Mouse (Mus musculus) bone marrow, adult 2 months (tissue): Measurements from ENCODE around the gene Tdrd9.

ENCODE experiments used
- CTCF ChIP-seq: fragments of 200-500 bp; IDR thresholded peaks from 2 replicates; pipeline ENCODE4 v1.5.1; 2011; ENCODE audit warnings: low read length, control low read depth; ENCODE audit not compliant: control insufficient read depth, insufficient read depth
- POLR2A ChIP-seq: fragments of 200-500 bp; IDR thresholded peaks from 2 replicates; pipeline ENCODE4 v1.6.1; 2011; ENCODE audit warnings: low read depth, mild to moderate bottlenecking, control low read depth, low read length, borderline replicate concordance; ENCODE audit not compliant: control insufficient read depth

- TF ChIP-seq CTCF (no peak), POLR2A (no peak)
Observed at GRCm38 (mm10) chr12:112112686-112113396, 141.5 kb downstream of the Tdrd9 start.
